In the genomic region with DNA sequence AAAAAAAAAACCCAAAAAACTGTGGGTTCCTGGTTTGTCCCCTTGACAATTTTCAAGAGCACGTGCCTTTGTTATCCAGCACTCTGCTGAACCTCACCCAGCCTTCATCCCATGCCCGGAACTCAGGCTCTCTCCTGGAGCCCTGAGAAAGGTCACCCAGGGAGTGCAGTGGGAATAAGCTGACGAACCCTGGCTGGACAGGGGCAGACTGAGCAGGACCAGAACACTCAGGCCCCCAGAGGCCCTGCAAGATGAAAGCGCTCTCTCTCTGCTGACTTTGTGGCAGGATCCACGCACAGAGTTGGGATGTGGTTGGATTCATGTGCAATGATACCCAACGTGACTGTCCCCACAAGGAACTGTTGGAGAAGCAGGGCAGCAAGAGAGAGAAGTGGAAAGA, we compare ENCODE assay signal across 34 mouse cellular contexts.
"Had no signal": no experiment of that assay in that cellular context is flagged by ENCODE, and none has a peak within 500 bp of the region (broad histone marks: within the 10 kb centered on the region; RNA-seq: fewer than 3 reads in every experiment).

No protein-coding gene starts in this region.

- H3K27me3 ChIP-seq: heart, embryonic 12.5 days; heart, embryonic 13.5 days; heart, embryonic 15.5 days; hindbrain, embryonic 12.5 days; hindbrain, embryonic 13.5 days; hindbrain, embryonic 15.5 days; intestine, embryonic 15.5 days had no signal

- H3K4me2 ChIP-seq: heart, embryonic 11.5 days; heart, embryonic 12.5 days; heart, embryonic 13.5 days; heart, embryonic 15.5 days; hindbrain, embryonic 12.5 days; hindbrain, embryonic 13.5 days; hindbrain, embryonic 14.5 days; hindbrain, embryonic 15.5 days; intestine, embryonic 15.5 days; kidney, embryonic 15.5 days had no signal

- H3K36me3 ChIP-seq: heart, embryonic 10.5 days; heart, embryonic 12.5 days; heart, embryonic 13.5 days; heart, embryonic 15.5 days; hindbrain, embryonic 10.5 days; hindbrain, embryonic 12.5 days; hindbrain, embryonic 13.5 days; hindbrain, embryonic 15.5 days; intestine, embryonic 15.5 days; kidney, embryonic 15.5 days had no signal

- DNase-seq: heart, postnatal 10 days; heart, postnatal 14 days; heart, postnatal 4 days; kidney, adult 11 months; kidney, adult 18-20 months; kidney, adult 2 months; kidney, adult 8-10 months; kidney, adult 9 months; kidney, postnatal 10 days; kidney, postnatal 14 days; kidney, postnatal 25 days; kidney, postnatal 36 days; kidney, postnatal 4 days; layer of hippocampus, adult 9-11 months; layer of hippocampus, postnatal 36 days had no signal

- H3K27ac ChIP-seq: heart, embryonic 10.5 days; heart, embryonic 13.5 days; heart, embryonic 15.5 days; hindbrain, embryonic 10.5 days; hindbrain, embryonic 12.5 days; hindbrain, embryonic 13.5 days; hindbrain, embryonic 14.5 days; hindbrain, embryonic 15.5 days; hindbrain, postnatal 0 days; intestine, embryonic 15.5 days; kidney, embryonic 15.5 days; kidney, postnatal 0 days; layer of hippocampus, adult 2 months had no signal

- H3K4me3 ChIP-seq: heart, embryonic 10.5 days; heart, embryonic 12.5 days; heart, embryonic 13.5 days; heart, embryonic 15.5 days; hindbrain, embryonic 10.5 days; hindbrain, embryonic 12.5 days; hindbrain, embryonic 13.5 days; hindbrain, embryonic 15.5 days; intestine, embryonic 15.5 days; kidney, embryonic 15.5 days; layer of hippocampus, adult 2 months had no signal

- H3K9me3 ChIP-seq: heart, embryonic 10.5 days; heart, embryonic 12.5 days; heart, embryonic 13.5 days; heart, embryonic 15.5 days; hindbrain, embryonic 10.5 days; hindbrain, embryonic 12.5 days; hindbrain, embryonic 13.5 days; hindbrain, embryonic 15.5 days; intestine, embryonic 15.5 days; kidney, embryonic 15.5 days had no signal

- H3K9ac ChIP-seq: heart, embryonic 12.5 days; heart, embryonic 13.5 days; heart, embryonic 15.5 days; hindbrain, embryonic 12.5 days; hindbrain, embryonic 13.5 days; hindbrain, embryonic 14.5 days; hindbrain, embryonic 15.5 days; intestine, embryonic 15.5 days; kidney, embryonic 15.5 days had no signal

- H3K4me1 ChIP-seq: hindbrain, embryonic 12.5 days; hindbrain, embryonic 13.5 days; hindbrain, embryonic 15.5 days had no signal

- ATAC-seq: hindbrain, embryonic 16.5 days; hindbrain, postnatal 0 days; inflammation-experienced regulatory T-cells, adult 6 months; intestine, embryonic 15.5 days; intestine, embryonic 16.5 days; intestine, postnatal 0 days had no signal
